Mouse (Mus musculus) 3134 (cell line): ENCODE measurements around the gene Cirbp.

ENCODE experiments used
- DNase-seq: peaks from one replicate; pipeline ENCODE4 v3.0.0-alpha.2; 2011; ENCODE audit warnings: low spot score; ENCODE audit not compliant: insufficient read length; ENCODE audit errors: extremely low read depth

The Cirbp gene

GRCm38 (mm10) chr10:80175536-80176269, 9.9 kb downstream of the Cirbp start:
- DNase-seq = no peak

- no peak for DNase-seq
These were observed 10.6 kb downstream of the Cirbp start for GRCm38 (mm10) chr10:80176270-80176834.

- DNase-seq = peak; percentile 74
These were observed 11.9 kb downstream of the Cirbp start for GRCm38 (mm10) chr10:80177441-80178279.

GRCm38 (mm10) chr10:80179068-80180051, 13.6 kb downstream of the Cirbp start, which contains the start of gene Efna2:
Efna2 (plus strand) TSS chr10:80179482.
- no peak for DNase-seq

- no peak for DNase-seq
These were observed 14.5 kb downstream of the Cirbp start for GRCm38 (mm10) chr10:80180288-80180687.

GRCm38 (mm10) chr10:80180823-80181222, 15.0 kb downstream of the Cirbp start:
- no peak for DNase-seq

GRCm38 (mm10) chr10:80182547-80182946, 16.8 kb downstream of the Cirbp start:
- no peak for DNase-seq

- no peak for DNase-seq
These were observed 20.9 kb downstream of the Cirbp start for GRCm38 (mm10) chr10:80186649-80187048.

- DNase-seq = no peak
These were observed 22.0 kb downstream of the Cirbp start for GRCm38 (mm10) chr10:80187739-80188138.

GRCm38 (mm10) chr10:80188453-80189024, 22.8 kb downstream of the Cirbp start:
- no peak for DNase-seq

GRCm38 (mm10) chr10:80189999-80190398, 24.2 kb downstream of the Cirbp start:
- DNase-seq = no peak

- DNase-seq = no peak
These were observed 24.8 kb downstream of the Cirbp start for GRCm38 (mm10) chr10:80190491-80191051.

GRCm38 (mm10) chr10:80193976-80194375, 28.2 kb downstream of the Cirbp start:
- DNase-seq = no peak

- DNase-seq = no peak
These were observed 28.7 kb downstream of the Cirbp start for GRCm38 (mm10) chr10:80194441-80194840.

GRCm38 (mm10) chr10:80196167-80196566, 30.4 kb downstream of the Cirbp start:
- no peak for DNase-seq

GRCm38 (mm10) chr10:80196778-80197581, 31.2 kb downstream of the Cirbp start:
- no peak for DNase-seq

- DNase-seq = peak; percentile 55
These were observed 33.7 kb downstream of the Cirbp start for GRCm38 (mm10) chr10:80199440-80200008.

- DNase-seq = no peak
These were observed 34.7 kb downstream of the Cirbp start for GRCm38 (mm10) chr10:80200485-80200884.
